Mouse (Mus musculus) bone marrow macrophage, adult 2 months (primary cell): ENCODE results near the gene Rrn3.

Experiments
- CTCF ChIP-seq: IDR thresholded peaks from 2 replicates; pipeline ENCODE4 v1.5.1; 2012; ENCODE audit warnings: low read depth, mild to moderate bottlenecking, low read length, moderate library complexity
- POLR2A ChIP-seq: IDR thresholded peaks from 2 replicates; pipeline ENCODE4 v1.6.1; 2012; ENCODE audit warnings: mild to moderate bottlenecking, low read depth, low read length, borderline replicate concordance

GRCm38 (mm10) chr16:13747708-13748107, 32.8 kb upstream of the Rrn3 start:
- TF ChIP-seq CTCF = no peak
- no peak for TF ChIP-seq POLR2A
